Mouse (Mus musculus): ENCODE results near the gene Bmp10. TPM values are rescaled to one million over a fixed set of nuclear protein-coding genes. Genes with fewer than 3 reads are reported as not detected.
"Not testable (repeated sequence)": the region's sequence is repeated elsewhere in the genome, so short reads cannot be mapped to it uniquely, and the experiment has no call there.

The Bmp10 gene
- polyA plus RNA-seq, 2 experiments: 0.18 to 0.65 TPM

GRCm38 (mm10) chr6:87455507-87455906, 26.7 kb downstream of the Bmp10 start:
- WGBS (ENCODE audit: insufficient replicate concordance): 41% methylated on average over 6 of the region's 6 CpGs
- no peak for DNase-seq (ENCODE audit: low read depth in 3 of 3, low spot score in 3 of 3)
- Histone ChIP-seq H3K27me3 (ENCODE audit: control insufficient read depth, insufficient read depth, low read length) (no peaks in the 10 kb centered on the region), H3K27ac (no peak overlapping the region), H3K4me2 (ENCODE audit: low read depth) (no peak overlapping the region), H3K4me3 (ENCODE audit: insufficient read depth in 1 of 2, low read depth in 2 of 2, low read length in 2 of 2) (no peak overlapping the region), H3K36me3 (replicated peaks; ENCODE audit: control insufficient read depth, insufficient read depth, low read depth) (no peaks in the 10 kb centered on the region), H3K9me3 (ENCODE audit: control insufficient read depth, low read length) (no peaks in the 10 kb centered on the region), H3K9ac (replicated peaks) (no peak overlapping the region), H3K4me1 (replicated peaks; ENCODE audit: control insufficient read depth in 2 of 2, insufficient read depth in 2 of 2, low read length in 1 of 2) (no peaks in the 10 kb centered on the region)
- TF ChIP-seq CTCF (IDR thresholded peaks at IDR 0.05; ENCODE audit: low read depth) (no peak), EP300 (IDR thresholded peaks at IDR 0.05; ENCODE audit: low read depth) (no peak)
- no peak for ATAC-seq (ENCODE audit: insufficient read depth)

GRCm38 (mm10) chr6:87466221-87466620, 37.4 kb downstream of the Bmp10 start:
- Histone ChIP-seq H3K36me3 (replicated peaks; ENCODE audit: control insufficient read depth, insufficient read depth, low read depth) (no peaks in the 10 kb centered on the region), H3K4me3 (ENCODE audit: insufficient read depth in 1 of 2, low read depth in 2 of 2, low read length in 2 of 2) (no peak overlapping the region), H3K4me2 (ENCODE audit: low read depth) (no peak overlapping the region), H3K27ac (no peak overlapping the region), H3K9me3 (ENCODE audit: control insufficient read depth, low read length) (no peaks in the 10 kb centered on the region), H3K9ac (replicated peaks) (no peak overlapping the region), H3K27me3 (ENCODE audit: control insufficient read depth, insufficient read depth, low read length) (no peaks in the 10 kb centered on the region), H3K4me1 (replicated peaks; ENCODE audit: control insufficient read depth in 2 of 2, insufficient read depth in 2 of 2, low read length in 1 of 2) (no peaks in the 10 kb centered on the region)
- TF ChIP-seq EP300 (IDR thresholded peaks at IDR 0.05; ENCODE audit: low read depth) (no peak), CTCF (IDR thresholded peaks at IDR 0.05; ENCODE audit: low read depth) (peak; percentile 98)
- WGBS (ENCODE audit: insufficient replicate concordance): 21% methylated on average over 12 of the region's 12 CpGs
- DNase-seq (ENCODE audit: low read depth in 3 of 3, low spot score in 3 of 3) (peak; percentile 37 to 50 (median 37)), ATAC-seq (ENCODE audit: insufficient read depth) (no peak)

GRCm38 (mm10) chr6:87467373-87467772, 38.6 kb downstream of the Bmp10 start:
- Histone ChIP-seq H3K4me3 (ENCODE audit: insufficient read depth in 1 of 2, low read depth in 2 of 2, low read length in 2 of 2) (no peak overlapping the region), H3K27me3 (ENCODE audit: control insufficient read depth, insufficient read depth, low read length) (no peaks in the 10 kb centered on the region), H3K9me3 (ENCODE audit: control insufficient read depth, low read length) (no peaks in the 10 kb centered on the region), H3K4me2 (ENCODE audit: low read depth) (no peak overlapping the region), H3K36me3 (replicated peaks; ENCODE audit: control insufficient read depth, insufficient read depth, low read depth) (no peaks in the 10 kb centered on the region), H3K4me1 (replicated peaks; ENCODE audit: control insufficient read depth in 2 of 2, insufficient read depth in 2 of 2, low read length in 1 of 2) (no peaks in the 10 kb centered on the region), H3K27ac (no peak overlapping the region), H3K9ac (replicated peaks) (no peak overlapping the region)
- ATAC-seq (ENCODE audit: insufficient read depth) (no peak), DNase-seq (ENCODE audit: low read depth in 3 of 3, low spot score in 3 of 3) (no peak)
- 84% methylated on average over 1 of the region's 1 CpGs for WGBS (ENCODE audit: insufficient replicate concordance)
- no peak for TF ChIP-seq EP300 (IDR thresholded peaks at IDR 0.05; ENCODE audit: low read depth)
- no peak for TF ChIP-seq CTCF (IDR thresholded peaks at IDR 0.05; ENCODE audit: low read depth)

GRCm38 (mm10) chr6:87468372-87468771, 39.6 kb downstream of the Bmp10 start:
- TF ChIP-seq EP300 (IDR thresholded peaks at IDR 0.05; ENCODE audit: low read depth) (no peak), CTCF (IDR thresholded peaks at IDR 0.05; ENCODE audit: low read depth) (no peak)
- 70% methylated on average over 10 of the region's 10 CpGs for WGBS (ENCODE audit: insufficient replicate concordance)

GRCm38 (mm10) chr6:87470098-87470497, 41.3 kb downstream of the Bmp10 start:
- H3K27ac ChIP-seq; H3K9me3 ChIP-seq (ENCODE audit: control insufficient read depth, low read length); H3K4me3 ChIP-seq (ENCODE audit: insufficient read depth in 1 of 2, low read depth in 2 of 2, low read length in 2 of 2); H3K4me2 ChIP-seq (ENCODE audit: low read depth); H3K9ac ChIP-seq (replicated peaks); ATAC-seq (ENCODE audit: insufficient read depth); H3K36me3 ChIP-seq (replicated peaks; ENCODE audit: control insufficient read depth, insufficient read depth, low read depth); DNase-seq (ENCODE audit: low read depth in 3 of 3, low spot score in 3 of 3); H3K27me3 ChIP-seq (ENCODE audit: control insufficient read depth, insufficient read depth, low read length); H3K4me1 ChIP-seq (replicated peaks; ENCODE audit: control insufficient read depth in 2 of 2, insufficient read depth in 2 of 2, low read length in 1 of 2): not testable (repeated sequence)
- WGBS (ENCODE audit: insufficient replicate concordance): 84% methylated on average over 12 of the region's 12 CpGs

More at GRCm38 (mm10) chr6:87468372-87468771, 39.6 kb downstream of the Bmp10 start:
- no peaks in the 10 kb centered on the region for H3K4me1 ChIP-seq (replicated peaks; ENCODE audit: control insufficient read depth in 2 of 2, insufficient read depth in 2 of 2, low read length in 1 of 2)
- DNase-seq (ENCODE audit: low read depth in 3 of 3, low spot score in 3 of 3): no peak
- H3K27me3 ChIP-seq (ENCODE audit: control insufficient read depth, insufficient read depth, low read length): no peaks in the 10 kb centered on the region
- no peak for ATAC-seq (ENCODE audit: insufficient read depth)
- no peaks in the 10 kb centered on the region for H3K36me3 ChIP-seq (replicated peaks; ENCODE audit: control insufficient read depth, insufficient read depth, low read depth)
- H3K4me2 ChIP-seq (ENCODE audit: low read depth): no peak overlapping the region
- no peak overlapping the region for H3K4me3 ChIP-seq (ENCODE audit: insufficient read depth in 1 of 2, low read depth in 2 of 2, low read length in 2 of 2)
- no peak overlapping the region for H3K9ac ChIP-seq (replicated peaks)
- H3K9me3 ChIP-seq (ENCODE audit: control insufficient read depth, low read length): no peaks in the 10 kb centered on the region
- no peak overlapping the region for H3K27ac ChIP-seq

Measured in liver, embryonic 14.5 days (tissue).